Mouse (Mus musculus): ENCODE results near the gene Aoc3. TPM values are rescaled to one million over a fixed set of nuclear protein-coding genes. Genes with fewer than 3 reads are reported as not detected.
A peak's percentile ranks its signal among the peaks of the same experiment; 100 is the strongest.
"Not testable (repeated sequence)": the region's sequence is repeated elsewhere in the genome, so short reads cannot be mapped to it uniquely, and the experiment has no call there.

The Aoc3 gene
- total RNA-seq, 1 experiment from 2014 or later = 30.8 TPM

- DNase-seq = no peak
Observed at GRCm38 (mm10) chr11:101374421-101374938, 44.1 kb downstream of the Aoc3 start.

- not testable (repeated sequence) for DNase-seq
Observed at GRCm38 (mm10) chr11:101378196-101378595, 47.8 kb downstream of the Aoc3 start.

GRCm38 (mm10) chr11:101378926-101379325, 48.5 kb downstream of the Aoc3 start:
- DNase-seq = peak; percentile 18

- DNase-seq = no peak
Observed at GRCm38 (mm10) chr11:101381817-101382216, 51.4 kb downstream of the Aoc3 start.

Small RNAs within 50 kb of the gene (microRNA-seq; reads per million reads assigned to microRNA genes)
- gene Gm25593 = 0 reads per million in 2 experiments

Other genes starting within 250 kb of the Aoc3 start
- 93.5 and 115 TPM in 2 replicates for gene Coasy, start 248.0 kb upstream of the Aoc3 start, total RNA-seq (2021)
- 55.2 and 70.0 TPM in 2 replicates for gene Mlx, start 243.3 kb upstream of the Aoc3 start, total RNA-seq (2021)
- 7.1 and 9.4 TPM in 2 replicates for gene Psmc3ip, start 235.2 kb upstream of the Aoc3 start, total RNA-seq (2021)
- 53.5 and 64.1 TPM in 2 replicates for gene Retreg3, start 210.7 kb upstream of the Aoc3 start, total RNA-seq (2021)
- gene Tubg1, start 210.7 kb upstream of the Aoc3 start, total RNA-seq (2021) = 42.1 and 50.1 TPM in 2 replicates
- 5.7 and 6.4 TPM in 2 replicates for gene Tubg2, start 174.7 kb upstream of the Aoc3 start, total RNA-seq (2021)
- 6.6 and 9.1 TPM in 2 replicates for gene Cntnap1, start 160.1 kb upstream of the Aoc3 start, total RNA-seq (2021)
- 31.1 and 36.4 TPM in 2 replicates for gene Plekhh3, start 159.3 kb upstream of the Aoc3 start, total RNA-seq (2021)
- gene Ccr10, start 155.2 kb upstream of the Aoc3 start, total RNA-seq (2021) = 0.18 TPM in 1 of 2 replicates, not detected in the other
- gene Ezh1, start 104.1 kb upstream of the Aoc3 start, total RNA-seq (2021) = 37.3 and 49.6 TPM in 2 replicates
- gene Ramp2, start 84.6 kb upstream of the Aoc3 start, total RNA-seq (2021) = 53.9 and 57.0 TPM in 2 replicates
- 112 and 116 TPM in 2 replicates for gene Vps25, start 76.9 kb upstream of the Aoc3 start, total RNA-seq (2021)
- 1.7 and 2.6 TPM in 2 replicates for gene Wnk4, start 70.0 kb upstream of the Aoc3 start, total RNA-seq (2021)
- gene Cntd1, start 51.6 kb upstream of the Aoc3 start, total RNA-seq (2021) = 0.67 and 0.73 TPM in 2 replicates
- gene Coa3, start 51.5 kb upstream of the Aoc3 start, total RNA-seq (2021) = 67.9 and 74.9 TPM in 2 replicates
- 117 and 159 TPM in 2 replicates for gene Becn1, start 28.3 kb upstream of the Aoc3 start, total RNA-seq (2021)
- 126 and 131 TPM in 2 replicates for gene Psme3, start 14.4 kb upstream of the Aoc3 start, total RNA-seq (2021)
- gene Aoc2, start 5.5 kb upstream of the Aoc3 start, total RNA-seq (2021) = 4.6 and 6.5 TPM in 2 replicates
- gene G6pc, start 37.0 kb downstream of the Aoc3 start, total RNA-seq (2021) = 1.8 TPM in 2 replicates
- 34.0 and 36.3 TPM in 2 replicates for gene Aarsd1, start 87.0 kb downstream of the Aoc3 start, total RNA-seq (2021)
- 3.7 and 4.2 TPM in 2 replicates for gene Gm27029, start 94.2 kb downstream of the Aoc3 start, total RNA-seq (2021)
- 26.3 and 26.4 TPM in 2 replicates for gene Rundc1, start 94.5 kb downstream of the Aoc3 start, total RNA-seq (2021)
- 3.2 and 3.9 TPM in 2 replicates for gene Ptges3l, start 94.7 kb downstream of the Aoc3 start, total RNA-seq (2021)
- gene Rpl27, start 111.7 kb downstream of the Aoc3 start, total RNA-seq (2021) = 74.2 and 91.6 TPM in 2 replicates
- gene Ifi35, start 117.8 kb downstream of the Aoc3 start, total RNA-seq (2021) = 33.5 and 39.5 TPM in 2 replicates
- gene Rnd2, start 134.4 kb downstream of the Aoc3 start, total RNA-seq (2021) = 8.1 and 11.1 TPM in 2 replicates
- 104 and 112 TPM in 2 replicates for gene Vat1, start 135.6 kb downstream of the Aoc3 start, total RNA-seq (2021)
- gene Brca1, start 221.3 kb downstream of the Aoc3 start, total RNA-seq (2021) = 3.5 and 3.9 TPM in 2 replicates
- gene Nbr1, start 221.5 kb downstream of the Aoc3 start, total RNA-seq (2021) = 156 and 164 TPM in 2 replicates

All from adrenal gland, postnatal 25 days (tissue).